Mouse (Mus musculus): Measurements from ENCODE around the gene Gm17581.
A peak's percentile ranks its signal among the peaks of the same experiment; 100 is the strongest.

DNA sequence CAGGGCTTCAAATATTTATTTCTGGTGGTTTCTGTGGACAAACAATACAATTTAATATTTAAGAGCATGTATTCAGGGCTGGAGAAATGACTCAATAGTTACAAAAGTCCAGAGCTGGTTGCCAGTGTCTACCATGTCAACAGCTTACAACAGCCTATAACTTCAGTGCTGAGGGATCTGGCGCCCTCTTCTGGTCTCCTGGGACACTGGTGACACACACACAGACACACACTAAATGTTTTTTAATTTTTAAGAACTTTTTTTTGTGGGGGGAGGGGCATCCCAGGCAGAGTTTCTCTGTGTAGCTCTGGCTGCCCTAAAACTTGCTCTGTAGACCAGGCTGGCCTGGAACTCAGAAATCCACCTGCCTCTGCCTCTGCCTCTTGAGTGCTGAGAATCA, 20.1 kb upstream of the Gm17581 start:
- TF ChIP-seq CTCF (IDR thresholded peaks at IDR 0.05; ENCODE audit: extremely low read depth, insufficient read depth, insufficient read length, insufficient replicate concordance) (peak; percentile 19; the same call in 1 of the 2 replicates), POLR2A (IDR thresholded peaks at IDR 0.05; ENCODE audit: low read depth, low read length) (no peak)

Measured in spleen, adult 2 months (tissue).